Mouse (Mus musculus) embryo, embryonic 10.5 days (tissue): ENCODE measurements at regions not wholly inside any gene's neighbourhood (a gene's known extent, or its start where the extent isn't known, plus 50 kb on each side); places are given as distances from the start of the nearest gene placed in this dataset.

Source experiments
- DNase-seq: peaks from one replicate; pipeline ENCODE4 v3.0.0-alpha.2; 2015; ENCODE audit warnings: low spot score

DNA sequence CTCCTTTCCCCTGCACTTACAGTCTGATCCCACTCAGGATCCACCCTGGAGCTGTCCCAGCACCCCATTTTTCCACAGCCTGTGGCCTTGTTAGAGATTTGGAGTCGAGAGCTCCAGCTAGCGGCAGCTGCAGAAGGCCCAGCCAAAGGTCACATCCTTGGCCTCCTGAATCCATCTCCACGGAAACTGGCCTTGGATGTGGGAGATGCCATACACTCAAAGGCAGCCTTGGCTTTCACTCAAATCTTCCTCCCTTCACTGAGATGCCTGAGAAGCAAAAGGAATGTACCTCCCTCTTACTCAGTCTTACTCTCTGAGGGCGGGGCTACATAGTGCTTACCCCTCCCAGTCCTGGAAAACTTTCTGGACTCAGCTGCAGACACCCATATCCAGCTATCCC is 56.2 kb upstream of the Ky start:
- peak; percentile 39 for DNase-seq

DNA sequence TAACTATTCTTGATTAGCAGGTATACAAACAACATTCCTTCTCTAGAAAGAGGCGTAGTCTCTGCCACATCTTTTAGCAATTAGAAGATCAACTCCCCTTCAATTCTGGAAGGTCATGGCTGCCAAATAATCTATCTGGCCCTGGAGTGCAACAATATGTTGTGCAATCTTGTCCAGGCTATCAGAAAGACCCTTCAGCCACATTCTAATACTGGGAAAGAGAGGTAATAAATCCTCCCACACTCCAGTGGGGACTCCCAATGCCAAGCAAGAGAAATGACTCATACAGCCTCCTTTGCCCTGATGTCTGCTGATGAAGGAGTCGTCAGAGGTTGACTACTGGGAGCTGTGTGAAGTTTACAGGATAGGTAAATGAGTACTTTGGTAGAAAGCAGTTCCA is 59.5 kb upstream of the Ky start:
- DNase-seq = no peak

DNA sequence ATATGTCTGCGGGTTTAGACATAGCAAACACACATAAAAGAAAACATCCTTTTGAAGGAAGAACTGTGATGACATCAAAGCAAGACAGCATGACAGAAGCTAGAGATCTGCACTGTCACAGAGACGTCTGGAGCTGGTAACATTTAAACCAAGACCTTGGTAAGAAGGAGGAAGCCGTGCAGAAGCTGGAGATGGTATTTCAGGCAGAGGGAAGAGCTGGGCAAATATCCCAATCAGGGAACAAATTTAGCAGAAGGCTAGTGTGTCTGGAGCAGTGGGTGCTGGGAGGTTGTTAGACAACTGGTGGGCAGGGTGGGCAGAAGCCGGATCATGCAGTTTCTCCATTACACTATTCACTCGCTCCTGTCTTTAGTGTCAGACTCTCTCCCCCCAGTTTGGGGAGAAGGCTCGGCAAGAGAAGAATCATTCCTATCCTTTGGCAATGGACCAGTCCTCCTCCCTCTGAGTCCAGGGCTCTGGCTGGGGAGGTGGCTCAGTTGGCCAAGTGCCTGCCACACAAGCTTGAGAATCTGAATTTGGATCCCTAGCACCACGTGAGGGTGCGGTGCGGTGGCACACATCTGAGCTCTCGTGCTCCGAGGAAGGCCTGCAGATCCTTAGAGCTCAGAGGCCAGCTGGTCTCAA is 63.2 kb upstream of the Ky start:
- no peak for DNase-seq

DNA sequence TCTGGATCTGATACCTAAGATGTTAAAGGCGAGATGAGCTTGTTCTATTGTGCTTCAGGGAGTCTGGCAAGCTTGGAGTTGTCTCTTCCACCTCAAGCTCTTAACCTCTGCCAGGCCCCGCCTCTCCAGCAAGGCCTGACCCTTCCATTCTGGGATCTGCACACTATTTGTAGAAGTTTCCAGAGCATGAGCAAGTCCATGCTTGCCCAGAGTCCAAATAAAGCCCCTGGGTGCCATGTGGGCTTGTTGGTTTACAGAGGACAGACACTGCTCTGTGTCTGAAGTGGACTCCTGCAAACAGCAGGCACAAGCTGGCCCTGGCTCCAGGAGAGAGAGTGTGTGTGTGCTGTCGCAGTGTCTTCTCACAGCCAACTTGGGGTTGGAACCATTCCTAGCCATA is 67.9 kb upstream of the Ky start:
- DNase-seq = no peak

DNA sequence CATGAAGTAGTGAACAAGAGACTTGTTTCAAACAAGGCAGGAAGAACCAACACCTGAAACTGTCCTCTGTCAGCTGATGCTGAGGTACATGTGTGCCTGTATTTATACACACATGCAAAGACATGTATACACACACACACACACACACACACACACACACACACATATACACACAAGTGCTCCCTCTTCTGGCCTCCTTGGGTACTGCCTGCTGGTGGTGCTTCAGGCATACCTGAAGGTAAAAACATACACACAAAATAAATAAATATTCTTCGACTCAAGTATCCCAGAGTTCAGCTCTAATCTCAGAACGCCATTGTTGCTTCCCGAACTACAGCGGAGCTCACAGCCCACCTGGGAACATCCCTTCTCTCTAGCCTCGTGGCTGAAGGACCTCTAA is 69.2 kb upstream of the Ky start:
- DNase-seq = peak; percentile 23

DNA sequence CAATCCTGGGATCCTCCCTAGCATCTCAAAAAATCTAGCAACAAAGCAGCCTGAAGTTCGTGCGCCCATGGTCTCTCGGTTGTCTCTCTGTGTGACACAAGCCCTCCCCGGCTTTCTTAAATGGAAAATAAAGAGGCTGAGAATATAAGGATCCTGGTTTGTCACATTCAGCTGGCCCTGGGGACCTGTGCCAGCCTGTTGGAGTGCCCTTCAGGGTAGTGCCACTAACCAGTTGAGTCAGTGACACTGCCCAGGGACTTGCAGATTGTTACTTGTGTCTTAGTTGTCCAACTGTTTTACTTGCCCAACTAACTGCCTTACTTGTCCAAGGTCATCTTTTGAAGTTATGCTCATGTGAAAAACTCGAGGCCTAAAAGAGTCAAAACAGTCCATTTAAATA is 73.5 kb upstream of the Ephb1 start:
- DNase-seq = no peak

DNA sequence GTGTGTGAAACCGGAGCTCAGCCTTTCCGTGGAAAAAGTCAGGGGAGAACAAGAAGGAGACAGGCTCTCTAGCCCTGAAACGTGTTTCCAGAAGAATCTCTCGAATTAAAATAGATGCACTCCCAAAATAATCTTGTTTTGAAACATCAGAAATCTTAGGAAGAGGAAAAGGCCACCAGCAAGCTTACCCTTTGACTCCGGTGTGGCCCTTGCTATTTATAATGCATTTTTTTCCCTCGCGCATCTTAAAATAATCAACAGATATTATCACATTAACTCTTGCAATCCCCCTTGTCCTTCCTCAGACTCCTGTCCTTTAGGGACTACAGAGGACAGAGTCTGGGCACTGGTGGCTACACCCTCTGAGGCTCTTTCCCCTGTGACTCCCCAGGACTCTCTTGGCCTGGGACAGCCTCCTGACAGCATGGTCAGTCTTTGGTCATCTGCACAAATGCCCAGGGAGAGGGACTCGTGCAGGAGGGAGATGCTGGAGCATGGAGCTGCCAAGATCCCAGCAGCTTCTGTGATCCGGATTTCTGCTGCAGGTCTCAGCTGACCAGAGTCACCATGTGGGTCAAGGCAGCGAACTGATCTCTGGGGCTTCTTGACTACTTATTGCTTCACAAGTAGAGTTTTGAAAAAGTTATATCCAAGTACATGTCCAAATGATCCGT is 70.3 kb upstream of the Ephb1 start:
- DNase-seq = no peak

DNA sequence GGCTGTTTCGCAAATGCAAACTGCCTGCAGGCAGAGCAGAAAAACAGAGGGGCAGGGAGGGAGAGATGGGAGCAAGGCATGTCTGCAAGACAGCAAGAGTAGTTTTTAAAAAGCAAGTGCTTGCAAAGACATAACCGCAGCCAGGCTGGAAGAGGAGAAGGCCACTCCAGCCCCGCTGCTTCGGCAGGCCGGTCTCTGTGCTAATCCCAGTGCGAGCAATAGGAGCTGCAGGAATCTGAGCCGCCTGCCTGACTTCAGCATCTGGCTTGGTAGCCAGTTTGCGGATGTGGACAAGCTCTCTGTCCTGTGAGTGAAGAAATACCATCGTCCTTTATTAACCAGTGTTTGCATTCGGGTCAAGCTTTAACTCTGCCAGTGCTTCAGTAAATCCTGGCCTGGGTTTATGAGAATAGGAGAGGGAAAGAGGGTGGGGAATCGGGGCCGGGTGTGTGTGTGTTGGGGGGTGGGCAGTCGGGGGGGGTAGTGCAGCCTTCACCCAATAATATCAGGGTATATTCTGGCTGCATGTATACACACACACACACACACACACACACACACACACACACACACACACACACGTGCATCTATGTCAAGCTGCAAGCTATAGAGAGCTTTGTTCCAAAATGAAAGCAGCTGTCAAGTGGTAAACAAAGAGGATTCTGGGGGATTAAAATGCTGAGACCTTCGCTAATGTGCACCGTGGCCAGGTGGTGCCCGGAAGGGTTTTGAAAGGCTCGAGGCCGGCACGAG is 69.6 kb upstream of the Ephb1 start:
- peak; percentile 75 for DNase-seq

DNA sequence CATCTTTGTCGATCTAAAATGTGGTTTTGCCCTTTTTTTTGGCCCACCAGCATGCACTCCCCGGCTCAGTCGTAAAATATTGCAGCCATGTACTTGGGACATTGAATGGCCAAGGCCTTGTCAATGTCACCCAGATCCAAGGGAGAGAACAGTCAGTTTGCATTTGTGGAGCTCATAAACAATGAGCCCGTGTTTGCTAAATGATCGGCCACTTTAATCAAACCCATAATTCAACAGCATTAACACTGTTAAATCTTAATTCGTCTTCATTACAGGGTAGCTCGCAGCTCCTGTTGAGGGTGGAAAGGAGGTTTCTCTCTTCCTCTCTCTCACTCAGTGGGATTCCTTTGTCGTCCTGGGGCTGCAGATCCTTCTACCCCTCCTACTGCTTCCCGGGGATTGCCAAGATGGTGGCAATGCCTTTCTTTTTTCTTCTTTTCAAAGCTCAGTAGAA is 69.0 kb upstream of the Ephb1 start:
- DNase-seq = peak; percentile 45

DNA sequence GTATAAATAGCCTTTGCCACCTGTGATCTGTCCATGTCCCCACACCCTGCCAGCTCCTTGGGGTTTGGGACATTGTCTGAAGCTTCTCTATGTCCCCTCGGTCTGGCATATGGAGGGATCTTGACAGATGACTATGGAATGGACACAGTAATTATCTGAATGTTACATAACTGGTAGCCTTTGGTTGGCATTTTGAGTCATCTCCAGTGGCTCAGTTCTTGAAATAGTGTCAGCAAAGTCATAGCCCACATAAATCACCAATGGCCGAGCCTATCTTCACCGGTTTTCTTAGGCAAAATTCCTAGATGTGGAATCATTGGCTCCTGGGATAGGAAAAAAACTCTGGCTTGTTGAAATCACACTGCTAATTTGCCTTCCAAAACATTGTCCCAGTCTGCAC is 67.3 kb upstream of the Ephb1 start:
- DNase-seq = no peak

DNA sequence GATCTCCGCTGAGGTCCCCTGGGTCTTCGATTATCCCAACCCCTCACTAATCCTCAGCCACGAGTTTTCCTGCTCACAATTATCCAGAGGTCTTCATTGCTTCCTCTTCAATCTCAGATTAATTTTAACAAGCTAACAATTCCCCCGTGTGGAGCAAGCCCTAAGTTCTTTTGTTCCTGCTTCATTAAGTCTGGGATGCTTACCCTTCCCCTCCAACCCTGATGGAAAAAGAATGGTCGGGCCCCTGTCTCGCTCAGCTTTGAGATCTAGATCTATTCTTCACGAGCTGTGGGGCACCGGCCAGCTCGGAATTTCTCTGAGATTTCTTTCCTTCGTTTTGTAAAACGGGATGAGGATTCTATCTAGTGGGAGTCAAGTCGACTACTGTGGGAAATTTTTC is 65.7 kb upstream of the Ephb1 start:
- DNase-seq = peak; percentile 35

DNA sequence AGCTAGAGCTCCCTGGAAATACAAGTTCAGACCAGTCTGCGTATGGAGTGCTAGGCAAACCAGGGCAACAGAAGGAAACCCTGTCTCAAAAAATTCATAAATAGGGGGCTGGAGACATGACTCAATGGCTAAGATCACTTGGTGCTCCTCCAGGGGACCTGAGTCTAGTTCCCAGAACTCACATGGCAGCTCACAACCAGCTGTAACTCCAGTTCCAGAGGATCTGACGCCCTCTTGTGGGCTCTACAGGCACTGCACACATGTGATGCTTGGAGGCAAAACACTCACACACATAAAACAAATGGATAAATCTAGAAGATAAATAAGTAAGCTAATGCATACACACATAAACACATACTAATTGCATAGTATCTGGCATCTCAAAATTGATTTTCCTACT is 59.1 kb upstream of the Ephb1 start:
- DNase-seq = no peak

DNA sequence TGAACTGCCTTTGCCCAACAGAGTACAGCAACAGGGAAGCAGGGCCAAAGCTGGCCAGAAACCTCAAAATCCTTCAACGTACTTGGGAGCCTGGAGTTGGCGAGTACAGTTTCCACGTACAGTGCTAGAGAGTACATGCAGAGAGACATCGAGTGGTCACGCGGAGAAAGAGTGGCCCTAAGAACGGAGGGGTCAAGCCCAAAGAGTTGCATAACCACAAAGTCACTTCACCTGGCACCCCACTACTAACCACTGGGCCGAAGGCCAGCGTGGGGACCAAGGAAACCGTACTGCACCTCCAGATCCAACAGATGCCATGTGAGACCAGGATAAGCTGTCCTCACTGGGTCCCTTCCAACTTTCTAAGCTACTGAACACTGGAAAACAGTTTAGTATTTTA is 56.2 kb upstream of the Ephb1 start:
- DNase-seq = no peak

DNA sequence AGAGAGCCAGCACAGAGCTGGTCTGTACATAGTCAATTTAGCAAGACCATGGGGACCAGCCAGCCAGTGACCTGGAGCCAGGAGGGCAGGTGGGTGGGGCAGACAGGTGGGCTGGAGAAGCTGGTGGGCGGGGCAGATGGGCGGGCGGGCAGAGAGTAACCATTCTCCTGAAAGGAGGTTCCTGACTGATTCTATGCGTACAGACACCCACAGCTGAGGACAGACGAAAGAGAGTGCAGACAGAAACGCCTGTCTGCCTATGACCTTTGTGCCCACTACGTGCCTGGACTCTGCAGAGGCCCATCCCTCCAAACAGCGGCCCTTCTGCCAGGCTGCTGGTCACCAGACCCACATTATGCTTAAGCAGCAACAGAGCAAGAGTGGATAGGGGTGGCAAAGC is 51.5 kb upstream of the Ephb1 start:
- no peak for DNase-seq
